Mouse (Mus musculus) layer of hippocampus, adult 2 months (tissue): ENCODE results near the gene Sh3pxd2b. TPM values are rescaled to one million over a fixed set of nuclear protein-coding genes. Genes with fewer than 3 reads are reported as not detected.
A peak's percentile ranks its signal among the peaks of the same experiment; 100 is the strongest.
"Not testable (repeated sequence)": the region's sequence is repeated elsewhere in the genome, so short reads cannot be mapped to it uniquely, and the experiment has no call there.

Source experiments
- DNase-seq, 2 experiments: peaks; one replicate each; pipeline ENCODE4 v3.0.0; 2022; ENCODE audit warnings: low spot score in 2 of 2
- H3K27ac ChIP-seq: fragments of 200-600 bp; 2 replicates; pipeline ENCODE4 v1.8.1; 2022
- H3K4me3 ChIP-seq: fragments of 200-600 bp; 2 replicates; pipeline ENCODE4 v1.8.1; 2022; ENCODE audit warnings: mild to moderate bottlenecking
- CTCF ChIP-seq: fragments of 200-600 bp; conservative IDR thresholded peaks from 2 replicates; pipeline ENCODE4 v1.8.1; 2022; ENCODE audit warnings: antibody characterized with exemption, mild to moderate bottlenecking, moderate library complexity
- long read RNA-seq, 2 experiments: library from polyadenylated mRNA; stranded (forward); transcript quantifications; one replicate each; pipeline ENCODE4 v2.0.0; 2021; ENCODE audit warnings: borderline mapping rate in 2 of 2
- total RNA-seq, 2 experiments: library from RNA; stranded (reverse); gene quantifications; 2 replicates each; pipeline ENCODE4 v1.2.3; 2021

Sh3pxd2b gene
- 10 to 100 TPM; 10.2 to 11.1 TPM for total RNA-seq
- long read RNA-seq, experiment 1, full-length matches to known transcripts, result 2 of 6 reads
- long read RNA-seq, experiment 1, partial matches to known transcripts, result 0 of 6 reads
- long read RNA-seq, experiment 1, other reads (novel, unspliced or antisense), result 4 of 6 reads
- long read RNA-seq, experiment 2, full-length matches to known transcripts, result 2 of 3 reads
- long read RNA-seq, experiment 2, partial matches to known transcripts, result 0 of 3 reads
- long read RNA-seq, experiment 2, other reads (novel, unspliced or antisense), result 1 of 3 reads

- no peak for TF ChIP-seq CTCF
- peak within 1 kb of the TSS; percentile 76 for H3K27ac ChIP-seq
- DNase-seq, result peak in 1 of 2 experiments; percentile 42
- peak within 1 kb of the TSS; percentile 73 for H3K4me3 ChIP-seq
These were observed at the start of gene Sh3pxd2b for GRCm38 (mm10) chr11:32347607-32348432. Sh3pxd2b (plus strand) TSS chr11:32347820.

- Histone ChIP-seq H3K4me3 (no peak overlapping the region), H3K27ac (no peak overlapping the region)
- no peak for TF ChIP-seq CTCF
- no peak for DNase-seq
These were observed 49.6 kb upstream of the Sh3pxd2b start for GRCm38 (mm10) chr11:32297866-32298531.

- no peak for TF ChIP-seq CTCF
- Histone ChIP-seq H3K27ac (no peak overlapping the region), H3K4me3 (no peak overlapping the region)
- no peak for DNase-seq
These were observed 49.1 kb upstream of the Sh3pxd2b start for GRCm38 (mm10) chr11:32298532-32298918.

- peak; percentile 86 for TF ChIP-seq CTCF
- not testable (repeated sequence) for H3K27ac ChIP-seq
- H3K4me3 ChIP-seq, result peak within 1 kb of the TSS; percentile 18; the same call in 1 of the 2 replicates
- DNase-seq, result peak; percentile 53 to 71
These were observed 47.8 kb upstream of the Sh3pxd2b start, which contains the start of gene Hbq1a for GRCm38 (mm10) chr11:32299865-32300264. Hbq1a (plus strand) TSS chr11:32300069.

GRCm38 (mm10) chr11:32300279-32301267 lies 47.0 kb upstream of the Sh3pxd2b start:
- Histone ChIP-seq H3K27ac (no peak overlapping the region), H3K4me3 (peak overlapping the region; percentile 18; the same call in 1 of the 2 replicates)
- TF ChIP-seq CTCF, result no peak
- DNase-seq, result no peak

GRCm38 (mm10) chr11:32301506-32301905 lies 46.1 kb upstream of the Sh3pxd2b start:
- no peak for TF ChIP-seq CTCF
- no peak for DNase-seq
- Histone ChIP-seq H3K4me3 (no peak overlapping the region), H3K27ac (no peak overlapping the region)

- H3K27ac ChIP-seq, result peak overlapping the region; percentile 57; the same call in 1 of the 2 replicates
- DNase-seq, result peak; percentile 21 to 45
These were observed 44.7 kb upstream of the Sh3pxd2b start for GRCm38 (mm10) chr11:32302824-32303419.

GRCm38 (mm10) chr11:32303455-32303854 lies 44.2 kb upstream of the Sh3pxd2b start:
- no peak overlapping the region for H3K4me3 ChIP-seq
- no peak for TF ChIP-seq CTCF
- peak overlapping the region; percentile 57; the same call in 1 of the 2 replicates for H3K27ac ChIP-seq
- no peak for DNase-seq

More at GRCm38 (mm10) chr11:32302824-32303419, 44.7 kb upstream of the Sh3pxd2b start:
- no peak overlapping the region for H3K4me3 ChIP-seq
- TF ChIP-seq CTCF, result no peak

GRCm38 (mm10) chr11:32307006-32307405 lies 40.6 kb upstream of the Sh3pxd2b start:
- H3K27ac ChIP-seq, result no peak overlapping the region
- H3K4me3 ChIP-seq, result no peak overlapping the region
- TF ChIP-seq CTCF, result no peak
- DNase-seq, result no peak

- H3K27ac ChIP-seq, result no peak overlapping the region
- no peak for DNase-seq
- no peak for TF ChIP-seq CTCF
- H3K4me3 ChIP-seq, result no peak overlapping the region
These were observed 38.2 kb upstream of the Sh3pxd2b start for GRCm38 (mm10) chr11:32309446-32309845.

GRCm38 (mm10) chr11:32309928-32310327 lies 37.7 kb upstream of the Sh3pxd2b start:
- Histone ChIP-seq H3K27ac (no peak overlapping the region), H3K4me3 (no peak overlapping the region)
- TF ChIP-seq CTCF, result no peak
- no peak for DNase-seq

GRCm38 (mm10) chr11:32316009-32316408 lies 31.6 kb upstream of the Sh3pxd2b start:
- TF ChIP-seq CTCF, result no peak
- H3K27ac ChIP-seq, result no peak overlapping the region
- DNase-seq, result no peak
- H3K4me3 ChIP-seq, result no peak overlapping the region
